Mouse (Mus musculus) heart, postnatal 0 days (tissue): Measurements from ENCODE around the gene Chn2. TPM values are rescaled to one million over a fixed set of nuclear protein-coding genes. Genes with fewer than 3 reads are reported as not detected.

Experiments used
- ATAC-seq: fragments of 200-750 bp; cut with Nextera tagmentation; 2 replicates; pipeline ENCODE4 v1.8.0; 2017; ENCODE audit warnings: low read depth, moderate number of reproducible peaks, moderate library complexity; ENCODE audit not compliant: insufficient read depth
- DNase-seq: peaks from one replicate; pipeline ENCODE4 v3.0.0-alpha.2; 2016; ENCODE audit warnings: low spot score
- H3K27ac ChIP-seq: fragments of 300-500 bp; sonication (generic); 2 replicates; pipeline ENCODE4 v1.5.1; 2014; ENCODE audit warnings: low read depth, mild to moderate bottlenecking
- H3K27me3 ChIP-seq: fragments of 300-500 bp; sonication (generic); 2 replicates; pipeline ENCODE4 v1.6.1; 2014; ENCODE audit warnings: low read length, mixed read lengths; ENCODE audit not compliant: control insufficient read depth, insufficient read depth
- H3K36me3 ChIP-seq: fragments of 300-500 bp; sonication (generic); replicated peaks from 2 replicates; pipeline ENCODE4 v1.6.1; 2014; ENCODE audit warnings: low read length, mixed read lengths; ENCODE audit not compliant: control insufficient read depth, insufficient read depth
- H3K4me1 ChIP-seq: fragments of 300-500 bp; sonication (generic); 2 replicates; pipeline ENCODE4 v1.6.1; 2014; ENCODE audit warnings: antibody characterized with exemption; ENCODE audit not compliant: control insufficient read depth, insufficient read depth
- H3K4me2 ChIP-seq: fragments of 300-500 bp; sonication (generic); 2 replicates; pipeline ENCODE4 v1.6.1; 2014; ENCODE audit warnings: low read depth, mild to moderate bottlenecking, low read length, moderate library complexity
- H3K4me3 ChIP-seq: fragments of 300-500 bp; sonication (generic); 2 replicates; pipeline ENCODE4 v1.5.1; 2014; ENCODE audit warnings: low read depth, low read length
- H3K9ac ChIP-seq: fragments of 300-500 bp; sonication (generic); replicated peaks from 2 replicates; pipeline ENCODE4 v1.6.1; 2014; ENCODE audit warnings: low read depth, low read length, mixed read lengths
- H3K9me3 ChIP-seq: fragments of 300-500 bp; sonication (generic); replicated peaks from 2 replicates; pipeline ENCODE4 v1.6.1; 2016; ENCODE audit warnings: low read length; ENCODE audit not compliant: control insufficient read depth
- CTCF ChIP-seq: IDR thresholded peaks from 2 replicates; pipeline ENCODE4 v1.5.1; 2016; ENCODE audit warnings: antibody characterized with exemption, control low read depth, low read depth
- EP300 ChIP-seq: IDR thresholded peaks from 2 replicates; pipeline ENCODE4 v1.6.1; 2016; ENCODE audit warnings: antibody characterized with exemption, low read depth
- whole genome bisulfite sequencing: fragments of 180-500 bp; shearing (Covaris S2); extraction: QIAGEN DNeasy Blood & Tissue Kit; methylation state at CpG from one replicate; pipeline ENCODE4 v1.1.7; 2014; 5-methylcytosine and 5-hydroxymethylcytosine counted together
- polyA plus RNA-seq: library from polyadenylated mRNA; unstranded; fragments of >200 nt; fragmentation: Nextera tagmentation; extraction: Ambion mirVana; gene quantifications from 2 replicates; pipeline ENCODE4 v1.2.1, GENCODE M21; 2015
- total RNA-seq: library from RNA; depleted of rRNA; stranded (reverse); fragments of >200 nt; gene quantifications from 2 replicates; pipeline ENCODE4 v1.2.3, GENCODE M21; 2014; ENCODE audit warnings: low replicate concordance

Chn2 gene
- total and polyA plus RNA-seq, 2 experiments from 2014 or later = 2.0 to 12.2 TPM

GRCm38 (mm10) chr6:54063878-54064277 is 24.5 kb downstream of the Chn2 start:
- Histone ChIP-seq H3K36me3 (no peaks in the 10 kb centered on the region), H3K4me3 (no peak overlapping the region), H3K4me1 (peaks cover 23% of the 10 kb centered on the region), H3K4me2 (no peak overlapping the region), H3K27ac (no peak overlapping the region), H3K27me3 (no peaks in the 10 kb centered on the region), H3K9ac (no peak overlapping the region), H3K9me3 (no peaks in the 10 kb centered on the region)
- WGBS = 81% methylated on average over 6 of the region's 6 CpGs
- DNase-seq = no peak
- no peak for TF ChIP-seq EP300
- no peak for TF ChIP-seq CTCF
- ATAC-seq = no peak

- 70% methylated on average over 5 of the region's 5 CpGs for WGBS
Measured at GRCm38 (mm10) chr6:54067380-54067779, 28.0 kb downstream of the Chn2 start.

GRCm38 (mm10) chr6:54068882-54069281 is 29.5 kb downstream of the Chn2 start:
- no peak overlapping the region for H3K9ac ChIP-seq
- DNase-seq (no peak), ATAC-seq (no peak)
- no peaks in the 10 kb centered on the region for H3K9me3 ChIP-seq
- TF ChIP-seq CTCF (no peak), EP300 (no peak)
- no peaks in the 10 kb centered on the region for H3K27me3 ChIP-seq
- H3K27ac ChIP-seq = no peak overlapping the region
- no peak overlapping the region for H3K4me2 ChIP-seq
- H3K4me1 ChIP-seq = peaks cover 22% of the 10 kb centered on the region
- no peaks in the 10 kb centered on the region for H3K36me3 ChIP-seq
- no peak overlapping the region for H3K4me3 ChIP-seq
- WGBS = 68% methylated on average over 5 of the region's 5 CpGs

More at GRCm38 (mm10) chr6:54067380-54067779, 28.0 kb downstream of the Chn2 start:
- Histone ChIP-seq H3K4me1 (peaks cover 26% of the 10 kb centered on the region), H3K36me3 (no peaks in the 10 kb centered on the region), H3K27ac (no peak overlapping the region), H3K27me3 (no peaks in the 10 kb centered on the region), H3K9ac (no peak overlapping the region), H3K4me2 (no peak overlapping the region), H3K4me3 (no peak overlapping the region), H3K9me3 (no peaks in the 10 kb centered on the region)
- TF ChIP-seq CTCF (no peak), EP300 (no peak)
- no peak for ATAC-seq
- DNase-seq = no peak

GRCm38 (mm10) chr6:54070736-54071135 is 31.4 kb downstream of the Chn2 start:
- no peak overlapping the region for H3K4me2 ChIP-seq
- no peak for DNase-seq
- no peak overlapping the region for H3K4me3 ChIP-seq
- no peak overlapping the region for H3K9ac ChIP-seq
- no peak for ATAC-seq
- H3K27ac ChIP-seq = no peak overlapping the region
- WGBS = 31% methylated on average over 6 of the region's 6 CpGs
- H3K27me3 ChIP-seq = no peaks in the 10 kb centered on the region
- no peaks in the 10 kb centered on the region for H3K9me3 ChIP-seq
- TF ChIP-seq CTCF = no peak
- no peak for TF ChIP-seq EP300
- no peaks in the 10 kb centered on the region for H3K36me3 ChIP-seq
- peaks cover 22% of the 10 kb centered on the region for H3K4me1 ChIP-seq

GRCm38 (mm10) chr6:54071478-54071877 is 32.1 kb downstream of the Chn2 start:
- no peak for ATAC-seq
- WGBS = 80% methylated on average over 4 of the region's 4 CpGs
- no peak overlapping the region for H3K27ac ChIP-seq

GRCm38 (mm10) chr6:54074454-54074853 is 35.1 kb downstream of the Chn2 start:
- H3K4me1 ChIP-seq = peaks cover 11% of the 10 kb centered on the region
- no peak overlapping the region for H3K4me3 ChIP-seq
- no peak for DNase-seq
- TF ChIP-seq CTCF (no peak), EP300 (no peak)
- H3K27me3 ChIP-seq = no peaks in the 10 kb centered on the region
- no peak overlapping the region for H3K9ac ChIP-seq
- H3K9me3 ChIP-seq = no peaks in the 10 kb centered on the region
- no peak for ATAC-seq
- H3K27ac ChIP-seq = no peak overlapping the region
- no peak overlapping the region for H3K4me2 ChIP-seq
- WGBS = 60% methylated on average over 4 of the region's 4 CpGs
- H3K36me3 ChIP-seq = no peaks in the 10 kb centered on the region

More at GRCm38 (mm10) chr6:54071478-54071877, 32.1 kb downstream of the Chn2 start:
- Histone ChIP-seq H3K4me1 (peaks cover 22% of the 10 kb centered on the region), H3K4me2 (no peak overlapping the region), H3K27me3 (no peaks in the 10 kb centered on the region), H3K4me3 (no peak overlapping the region), H3K9ac (no peak overlapping the region), H3K36me3 (no peaks in the 10 kb centered on the region), H3K9me3 (no peaks in the 10 kb centered on the region)
- DNase-seq = no peak
- TF ChIP-seq EP300 = no peak
